Mouse (Mus musculus): ENCODE results near the gene Ank. TPM values are rescaled to one million over a fixed set of nuclear protein-coding genes. Genes with fewer than 3 reads are reported as not detected.
A peak's percentile ranks its signal among the peaks of the same experiment; 100 is the strongest.

Ank gene
- total RNA-seq, 2 experiments from 2014 or later, result 160 TPM

GRCm38 (mm10) chr15:27564106-27565100 lies 97.9 kb downstream of the Ank start:
- no peak for TF ChIP-seq CTCF (conservative IDR thresholded peaks at IDR 0.05)
- H3K27ac ChIP-seq, result peak overlapping the region; percentile 83
- DNase-seq (ENCODE audit: low spot score in 2 of 2), result peak; percentile 70 to 75
- H3K4me3 ChIP-seq, result no peak overlapping the region

DNA sequence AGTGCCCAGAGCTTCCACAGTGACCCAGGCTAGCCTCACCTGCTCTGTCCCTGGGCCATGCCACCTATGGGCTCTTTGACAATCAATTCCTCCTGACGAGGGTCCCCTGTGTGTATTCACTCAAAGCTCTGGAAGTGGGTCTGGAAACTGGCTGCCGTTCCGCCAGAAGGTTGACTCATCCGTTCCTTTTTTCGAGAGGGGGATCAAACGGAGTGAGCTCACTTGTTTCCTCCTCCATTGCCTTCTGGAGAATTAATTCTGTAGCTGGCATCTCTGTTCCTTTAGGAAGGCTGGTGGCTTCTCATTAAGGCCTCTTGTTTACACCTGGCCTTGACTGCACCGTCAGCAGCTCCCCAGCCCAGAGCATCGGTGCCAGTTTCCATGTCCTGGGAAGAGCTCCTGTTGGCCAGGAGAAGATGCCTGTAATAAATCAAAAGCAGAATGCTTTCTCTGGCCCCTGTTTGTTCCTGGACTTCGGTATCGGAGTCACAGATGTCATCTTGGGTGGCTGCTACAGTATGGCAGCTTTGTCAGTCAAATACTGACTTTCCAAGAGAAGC lies 99.2 kb downstream of the Ank start:
- Histone ChIP-seq H3K4me3 (no peak overlapping the region), H3K27ac (peak overlapping the region; percentile 83)
- TF ChIP-seq CTCF (conservative IDR thresholded peaks at IDR 0.05), result no peak
- DNase-seq (ENCODE audit: low spot score in 2 of 2), result peak; percentile 41 to 65

GRCm38 (mm10) chr15:27567356-27567755 lies 100.9 kb downstream of the Ank start:
- peak overlapping the region; percentile 51; the same call in 1 of the 2 replicates for H3K27ac ChIP-seq
- DNase-seq (ENCODE audit: low spot score in 2 of 2), result no peak
- no peak for TF ChIP-seq CTCF (conservative IDR thresholded peaks at IDR 0.05)
- H3K4me3 ChIP-seq, result no peak overlapping the region

GRCm38 (mm10) chr15:27568371-27568770 lies 101.9 kb downstream of the Ank start:
- Histone ChIP-seq H3K27ac (peak overlapping the region; percentile 56; the same call in 1 of the 2 replicates), H3K4me3 (no peak overlapping the region)
- TF ChIP-seq CTCF (conservative IDR thresholded peaks at IDR 0.05), result no peak
- DNase-seq (ENCODE audit: low spot score in 2 of 2), result no peak

GRCm38 (mm10) chr15:27569924-27570323 lies 103.4 kb downstream of the Ank start:
- no peak for DNase-seq (ENCODE audit: low spot score in 2 of 2)
- no peak for TF ChIP-seq CTCF (conservative IDR thresholded peaks at IDR 0.05)
- no peak overlapping the region for H3K4me3 ChIP-seq
- no peak overlapping the region; the same call in 1 of the 2 replicates for H3K27ac ChIP-seq

- Histone ChIP-seq H3K4me3 (no peak overlapping the region), H3K27ac (peak overlapping the region; percentile 72; the same call in 1 of the 2 replicates)
- TF ChIP-seq CTCF (conservative IDR thresholded peaks at IDR 0.05), result no peak
- DNase-seq (ENCODE audit: low spot score in 2 of 2), result no peak
Observed at GRCm38 (mm10) chr15:27570385-27570784, 103.9 kb downstream of the Ank start.

DNA sequence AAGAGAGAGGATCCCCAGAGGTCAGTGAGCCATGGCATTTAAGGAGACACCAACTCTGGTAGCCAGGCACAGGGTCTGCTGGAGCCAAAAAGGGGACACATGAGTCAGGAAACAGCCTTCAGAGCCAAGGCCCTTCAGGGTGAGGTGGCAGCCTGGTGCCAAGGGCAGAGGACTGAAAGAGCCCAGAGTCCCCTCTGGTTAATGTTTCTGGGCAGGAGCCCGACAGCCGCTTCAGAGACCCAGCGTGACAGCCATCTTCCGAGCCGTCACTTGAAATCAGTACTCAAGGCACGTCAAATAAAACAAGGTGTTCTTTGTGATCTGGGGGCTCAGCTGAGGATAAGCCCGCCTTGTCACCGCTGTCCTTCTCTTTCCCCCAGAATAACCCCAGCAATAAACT lies 104.7 kb downstream of the Ank start:
- no peak for TF ChIP-seq CTCF (conservative IDR thresholded peaks at IDR 0.05)
- peak in 1 of 2 experiments; percentile 48 for DNase-seq (ENCODE audit: low spot score in 2 of 2)
- H3K4me3 ChIP-seq, result no peak overlapping the region
- peak overlapping the region; percentile 72 for H3K27ac ChIP-seq

GRCm38 (mm10) chr15:27574992-27575781 lies 108.7 kb downstream of the Ank start:
- no peak for TF ChIP-seq CTCF (conservative IDR thresholded peaks at IDR 0.05)
- no peak for DNase-seq (ENCODE audit: low spot score in 2 of 2)
- no peak overlapping the region for H3K4me3 ChIP-seq
- H3K27ac ChIP-seq, result peak overlapping the region; percentile 86

GRCm38 (mm10) chr15:27575932-27576331 lies 109.5 kb downstream of the Ank start:
- H3K27ac ChIP-seq, result peak overlapping the region; percentile 86
- DNase-seq (ENCODE audit: low spot score in 2 of 2), result no peak
- H3K4me3 ChIP-seq, result no peak overlapping the region
- TF ChIP-seq CTCF (conservative IDR thresholded peaks at IDR 0.05), result no peak

- no peak for DNase-seq (ENCODE audit: low spot score in 2 of 2)
- no peak overlapping the region for H3K4me3 ChIP-seq
- no peak for TF ChIP-seq CTCF (conservative IDR thresholded peaks at IDR 0.05)
- peak overlapping the region; percentile 86 for H3K27ac ChIP-seq
Observed at GRCm38 (mm10) chr15:27576886-27577285, 110.4 kb downstream of the Ank start.

- TF ChIP-seq CTCF (conservative IDR thresholded peaks at IDR 0.05), result no peak
- H3K4me3 ChIP-seq, result no peak overlapping the region
- H3K27ac ChIP-seq, result peak overlapping the region; percentile 86
- DNase-seq (ENCODE audit: low spot score in 2 of 2), result no peak
Observed at GRCm38 (mm10) chr15:27577915-27578780, 111.7 kb downstream of the Ank start.

DNA sequence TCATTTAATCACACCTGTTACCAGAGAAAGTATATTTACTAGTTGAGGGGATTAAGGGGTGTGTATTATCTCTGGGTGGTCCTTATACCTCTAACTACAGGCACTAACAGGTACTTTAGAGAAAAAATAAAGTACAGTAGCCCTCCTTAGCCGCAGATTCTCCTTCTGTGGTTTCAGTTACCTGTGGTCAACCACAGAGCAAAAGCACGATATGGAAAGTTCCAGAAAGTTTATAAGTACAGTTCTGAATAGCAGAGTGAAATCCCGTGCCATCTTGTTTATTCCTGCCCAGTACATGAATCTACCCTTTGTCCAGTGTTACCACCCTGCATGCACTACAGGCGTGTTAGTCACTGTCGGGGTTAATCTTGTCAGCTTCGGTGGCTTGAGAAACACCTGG lies 112.4 kb downstream of the Ank start:
- Histone ChIP-seq H3K27ac (peak overlapping the region; percentile 86; the same call in 1 of the 2 replicates), H3K4me3 (no peak overlapping the region)
- no peak for DNase-seq (ENCODE audit: low spot score in 2 of 2)
- no peak for TF ChIP-seq CTCF (conservative IDR thresholded peaks at IDR 0.05)

Measured in layer of hippocampus, adult 2 months (tissue).